Mouse (Mus musculus) retina, adult 2 months (tissue): Measurements from ENCODE around the gene Gm20837.
"Not testable (repeated sequence)": the region's sequence is repeated elsewhere in the genome, so short reads cannot be mapped to it uniquely, and the experiment has no call there.

Experiments used
- DNase-seq: peaks from one replicate; pipeline ENCODE4 v3.0.0-alpha.2; 2012; ENCODE audit warnings: low read depth, low spot score

The Gm20837 gene

GRCm38 (mm10) chrY:90400948-90401347, at the start of gene Gm20837:
Gene Gm20837, plus strand, starts transcription at chrY:90401248.
- DNase-seq: not testable (repeated sequence)
